Mouse (Mus musculus) lung, adult 2 months (tissue): ENCODE data around the gene Foxl1. TPM values are rescaled to one million over a fixed set of nuclear protein-coding genes. Genes with fewer than 3 reads are reported as not detected.

Experiments
- DNase-seq: peaks from one replicate; pipeline ENCODE4 v3.0.0; 2022
- H3K4me1 ChIP-seq: fragments of 200-500 bp; 2 replicates; pipeline ENCODE4 v1.6.1; 2011; ENCODE audit warnings: low read length; ENCODE audit not compliant: control insufficient read depth, insufficient read depth
- H3K4me3 ChIP-seq: fragments of 200-500 bp; replicated peaks from 2 replicates; pipeline ENCODE3; 2011; ENCODE audit warnings: low read depth, mild to moderate bottlenecking, control low read depth, low read length; ENCODE audit errors: extremely low read depth
- CTCF ChIP-seq: fragments of 200-500 bp; IDR thresholded peaks from 2 replicates; pipeline ENCODE4 v1.5.1; 2011; ENCODE audit warnings: mild to moderate bottlenecking, low read length, control low read depth; ENCODE audit not compliant: insufficient read depth
- POLR2A ChIP-seq: fragments of 200-500 bp; IDR thresholded peaks from 2 replicates; pipeline ENCODE4 v1.6.1; 2011; ENCODE audit warnings: low read depth, mild to moderate bottlenecking, control low read depth, low read length, borderline replicate concordance; ENCODE audit errors: extremely low read depth
- WGBS: fragments of 180-500 bp; shearing (Covaris S2); methylation state at CpG from one replicate; pipeline ENCODE4 v1.1.7; 2018; 5-methylcytosine and 5-hydroxymethylcytosine counted together
- polyA plus RNA-seq: library from polyadenylated mRNA; depleted of rRNA; stranded (reverse); fragments of >200 nt; gene quantifications from 2 replicates; pipeline ENCODE4 v1.2.3, GENCODE M21; 2012

Foxl1 gene
- polyA plus RNA-seq, 1 experiment, result 2.5 TPM

- WGBS, result 66% methylated on average over 13 of the region's 13 CpGs
These were observed 31.1 kb downstream of the Foxl1 start for GRCm38 (mm10) chr8:121158812-121159211.

DNA sequence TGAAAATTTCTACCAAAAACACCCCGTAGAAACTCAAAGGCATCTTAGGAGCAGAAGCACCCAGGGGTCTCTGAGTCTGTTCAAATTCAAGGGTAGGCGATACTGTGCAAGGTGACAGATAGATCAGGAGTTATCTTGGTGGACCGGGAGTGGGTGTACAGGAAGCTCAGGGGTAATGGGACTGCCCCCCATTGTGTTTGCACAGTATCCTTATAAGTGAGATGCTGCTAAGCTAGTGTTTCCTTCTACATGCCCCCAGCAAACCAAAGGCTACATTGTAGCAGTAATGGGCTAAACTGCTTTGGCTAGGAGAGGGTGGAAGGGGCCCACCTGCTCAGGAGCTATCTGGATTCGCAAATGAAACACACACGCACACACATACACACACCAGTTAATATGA, 33.7 kb downstream of the Foxl1 start:
- TF ChIP-seq POLR2A (no peak), CTCF (no peak)
- 86% methylated on average over 5 of the region's 5 CpGs for WGBS
- DNase-seq, result no peak
- no peaks in the 10 kb centered on the region for H3K4me1 ChIP-seq
- H3K4me3 ChIP-seq, result no peak overlapping the region

More at GRCm38 (mm10) chr8:121158812-121159211, 31.1 kb downstream of the Foxl1 start:
- DNase-seq, result no peak
- TF ChIP-seq CTCF (no peak), POLR2A (no peak)
- no peaks in the 10 kb centered on the region for H3K4me1 ChIP-seq
- no peak overlapping the region for H3K4me3 ChIP-seq

DNA sequence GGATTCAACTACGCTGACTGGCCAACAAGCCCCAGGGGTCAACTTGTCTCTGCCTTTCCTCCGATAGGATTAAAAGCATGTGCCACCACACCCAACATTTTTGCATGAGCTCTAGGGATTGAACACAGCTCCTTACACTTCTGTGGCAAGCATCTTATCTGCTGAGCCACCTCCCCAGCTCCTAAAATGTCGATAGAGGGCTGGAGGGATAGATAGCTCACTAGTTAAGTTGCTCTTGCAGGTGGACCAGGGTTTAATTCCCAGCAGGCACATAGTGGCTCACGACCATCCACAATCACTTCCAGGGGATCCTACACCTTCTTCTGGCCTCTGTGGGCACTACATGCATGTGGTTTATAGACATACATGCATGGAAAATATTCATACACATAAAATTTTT, 34.7 kb downstream of the Foxl1 start:
- DNase-seq, result no peak
- 83% methylated on average over 4 of the region's 4 CpGs for WGBS
- Histone ChIP-seq H3K4me1 (no peaks in the 10 kb centered on the region), H3K4me3 (no peak overlapping the region)
- TF ChIP-seq CTCF (no peak), POLR2A (no peak)

DNA sequence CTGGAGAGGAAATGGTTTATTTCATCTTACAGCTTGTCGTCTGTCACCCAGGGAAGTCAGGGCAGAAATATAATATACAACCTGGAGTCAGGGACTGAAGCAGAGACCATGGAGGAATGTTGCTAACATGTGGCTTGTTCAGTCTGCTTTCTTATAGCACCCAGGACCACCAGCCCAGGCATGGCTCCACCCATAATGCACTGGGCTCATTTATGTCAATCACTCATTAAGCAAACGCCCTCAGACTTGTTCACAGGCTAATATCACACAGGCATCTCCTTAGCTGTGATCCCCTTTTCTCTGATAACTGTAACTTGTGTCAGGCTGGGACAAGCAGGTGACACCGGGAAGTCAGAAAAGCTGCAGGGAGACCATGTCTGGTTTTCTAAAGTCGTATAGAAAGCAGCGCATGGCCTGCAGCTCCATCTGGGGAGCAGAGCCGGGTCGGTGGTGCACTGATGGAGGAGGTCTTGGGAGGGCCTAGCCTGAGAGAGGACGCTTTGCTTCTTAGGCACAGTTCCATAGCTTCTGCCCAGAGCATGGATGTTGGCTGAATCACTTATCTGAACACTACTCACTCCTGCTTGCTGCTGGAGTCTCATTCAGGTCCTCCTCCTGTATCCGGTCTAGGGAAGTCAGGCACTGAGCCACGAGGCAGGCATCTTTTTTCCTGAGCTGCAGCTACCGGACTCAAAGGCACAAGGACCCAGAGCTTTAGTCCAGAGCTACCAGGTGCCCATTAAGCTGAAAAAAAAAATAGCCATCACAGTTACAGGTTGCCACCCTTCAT, 35.4 kb downstream of the Foxl1 start:
- Histone ChIP-seq H3K4me3 (no peak overlapping the region), H3K4me1 (no peaks in the 10 kb centered on the region)
- TF ChIP-seq POLR2A, result no peak
- no peak for TF ChIP-seq CTCF
- 62% methylated on average over 11 of the region's 11 CpGs for WGBS
- no peak for DNase-seq

- Histone ChIP-seq H3K4me1 (no peaks in the 10 kb centered on the region), H3K4me3 (no peak overlapping the region)
- TF ChIP-seq CTCF, result no peak
- no peak for TF ChIP-seq POLR2A
- WGBS, result 16% methylated on average over 8 of the region's 8 CpGs
- DNase-seq, result no peak
These were observed 36.3 kb downstream of the Foxl1 start for GRCm38 (mm10) chr8:121164017-121164469.

- DNase-seq, result no peak
- no peak for TF ChIP-seq CTCF
- no peak for TF ChIP-seq POLR2A
- Histone ChIP-seq H3K4me1 (no peaks in the 10 kb centered on the region), H3K4me3 (no peak overlapping the region)
- WGBS, result 59% methylated on average over 5 of the region's 5 CpGs
These were observed 40.3 kb downstream of the Foxl1 start for GRCm38 (mm10) chr8:121168033-121168432.

GRCm38 (mm10) chr8:121170116-121170515, 42.4 kb downstream of the Foxl1 start:
- 56% methylated on average over 7 of the region's 7 CpGs for whole genome bisulfite sequencing
- TF ChIP-seq CTCF, result no peak
- TF ChIP-seq POLR2A, result no peak
- no peak for DNase-seq
- no peak overlapping the region for H3K4me3 ChIP-seq
- no peaks in the 10 kb centered on the region for H3K4me1 ChIP-seq

- no peak for DNase-seq
- Histone ChIP-seq H3K4me3 (no peak overlapping the region), H3K4me1 (no peaks in the 10 kb centered on the region)
- WGBS, result 34% methylated on average over 27 of the region's 27 CpGs
- no peak for TF ChIP-seq CTCF
- no peak for TF ChIP-seq POLR2A
These were observed 43.1 kb downstream of the Foxl1 start for GRCm38 (mm10) chr8:121170626-121171552.

- Histone ChIP-seq H3K4me1 (0 out of 2 replicates have a peak, but pooled peaks cover 2% of the 10 kb centered on the region), H3K4me3 (no peak overlapping the region)
- DNase-seq, result no peak
- TF ChIP-seq POLR2A (no peak), CTCF (no peak)
- WGBS, result 76% methylated on average over 8 of the region's 8 CpGs
These were observed 44.8 kb downstream of the Foxl1 start for GRCm38 (mm10) chr8:121172567-121172966.
